Mouse (Mus musculus) lung, postnatal 14 days (tissue): ENCODE results near the gene Olfr1418.
"Not testable (repeated sequence)": the region's sequence is repeated elsewhere in the genome, so short reads cannot be mapped to it uniquely, and the experiment has no call there.

Experiments used
- DNase-seq: peaks from one replicate; pipeline ENCODE4 v3.0.0; 2021

Olfr1418 gene

GRCm38 (mm10) chr19:11860966-11861365, at the start of gene Olfr1418:
TSS of gene Olfr1418 (minus strand) at chr19:11861066.
- DNase-seq, result no peak

- no peak for DNase-seq
Observed at GRCm38 (mm10) chr19:11886265-11886664, 25.4 kb upstream of the Olfr1418 start, which contains the start of gene Olfr1420. TSS of gene Olfr1420 (plus strand) at chr19:11886565.

DNA sequence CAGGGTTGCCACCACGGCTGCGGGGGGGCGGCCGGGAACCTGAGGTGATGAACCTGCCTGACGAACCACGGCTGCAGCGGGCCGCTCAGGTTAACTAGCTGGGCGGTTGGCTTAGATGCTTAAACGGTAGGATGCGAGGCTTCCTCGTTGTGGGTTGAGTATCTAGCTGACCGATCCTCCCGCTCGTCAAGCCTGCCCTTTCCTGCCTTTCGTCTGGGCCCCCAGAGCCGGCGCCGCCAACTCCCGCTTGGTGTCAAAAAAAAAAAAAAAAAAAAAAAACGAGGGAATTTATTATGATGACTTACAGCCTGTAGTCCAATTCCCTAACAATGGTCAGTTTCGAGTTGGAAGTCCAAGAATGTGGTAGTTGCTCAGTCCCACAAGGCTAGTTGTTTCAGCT, 17.5 kb upstream of the Olfr1418 start:
- DNase-seq, result not testable (repeated sequence)

DNA sequence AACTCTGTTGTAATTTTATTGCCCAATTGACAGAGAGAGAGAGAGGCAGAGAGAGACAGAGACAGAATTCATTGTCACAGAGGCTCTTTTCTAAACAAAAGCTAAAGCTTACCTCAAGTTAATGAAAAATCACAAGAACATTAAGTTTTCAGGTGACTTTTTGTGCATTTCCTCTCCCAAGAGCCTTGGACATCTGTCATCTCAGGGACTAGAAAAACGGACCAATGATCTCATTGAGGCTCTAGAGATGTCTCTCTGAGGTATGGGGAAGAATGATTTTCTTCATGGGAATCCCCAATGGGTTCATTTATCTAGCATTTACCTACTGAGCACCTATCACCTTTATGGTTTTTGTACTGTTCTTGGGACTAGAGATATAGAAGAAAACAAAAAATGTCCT, 14.1 kb upstream of the Olfr1418 start, which contains the start of gene Olfr1419:
TSS of gene Olfr1419 (minus strand) at position 101 of the 400 bp plus-strand sequence.
- DNase-seq, result no peak

DNA sequence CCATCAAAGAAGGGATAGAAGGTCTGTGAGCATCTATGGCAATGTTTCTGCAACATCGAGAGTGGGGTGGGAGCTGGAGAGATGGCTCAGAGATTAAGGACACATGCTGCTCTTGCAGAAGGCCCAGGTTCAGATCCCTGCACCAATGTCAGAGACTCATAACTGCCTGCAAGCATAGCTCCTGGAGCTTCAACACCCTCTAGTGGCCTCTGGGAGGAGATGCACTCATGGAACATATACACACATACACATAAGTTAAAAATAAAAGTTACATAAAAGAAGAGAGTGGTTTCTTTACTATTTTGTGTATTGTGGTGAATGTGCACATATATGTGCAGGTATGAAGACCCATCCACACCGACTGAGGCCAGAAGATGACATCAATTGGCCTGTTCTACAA, 7.0 kb upstream of the Olfr1418 start:
- DNase-seq, result no peak

DNA sequence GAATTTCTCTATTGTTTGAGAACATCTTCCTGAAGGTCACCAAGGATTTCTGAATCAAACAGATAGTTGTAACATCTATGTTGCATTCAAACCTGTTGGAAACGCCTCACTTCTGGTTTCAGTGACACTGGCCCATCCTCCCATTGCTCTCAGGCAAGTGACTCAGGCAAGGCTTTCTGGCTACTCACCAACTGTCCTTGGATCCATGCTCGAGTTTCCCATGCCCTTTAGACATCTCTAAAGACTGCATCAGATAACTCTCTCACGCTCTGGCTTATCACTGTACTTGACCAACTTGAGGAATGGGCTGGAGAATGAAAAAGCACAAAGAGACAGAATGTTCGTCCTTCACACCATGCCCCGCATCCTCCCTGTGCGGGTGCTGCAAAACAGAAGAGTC, 4.4 kb downstream of the Olfr1418 start:
- no peak for DNase-seq

- no peak for DNase-seq
Observed at GRCm38 (mm10) chr19:11854821-11855220, 6.0 kb downstream of the Olfr1418 start.

DNA sequence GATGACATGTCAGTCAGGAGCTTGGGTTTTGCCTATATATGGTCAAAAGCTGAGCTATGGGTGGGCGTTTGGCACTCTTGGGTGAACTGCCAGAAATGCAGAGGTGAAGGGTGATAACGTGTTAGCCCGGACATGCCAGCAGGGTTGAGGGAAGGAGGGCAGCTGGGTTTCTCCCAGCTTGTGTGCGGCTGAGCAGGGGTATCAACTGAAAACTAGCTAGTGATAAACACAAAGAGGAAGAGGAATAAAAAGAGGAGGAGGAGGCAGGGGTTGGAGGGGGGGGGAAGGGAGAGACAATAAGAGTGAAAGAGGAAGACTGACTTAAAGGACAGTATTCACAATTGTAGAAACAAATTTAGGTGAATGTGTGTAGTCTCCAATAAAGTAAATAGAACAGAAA, 8.2 kb downstream of the Olfr1418 start:
- DNase-seq, result no peak

DNA sequence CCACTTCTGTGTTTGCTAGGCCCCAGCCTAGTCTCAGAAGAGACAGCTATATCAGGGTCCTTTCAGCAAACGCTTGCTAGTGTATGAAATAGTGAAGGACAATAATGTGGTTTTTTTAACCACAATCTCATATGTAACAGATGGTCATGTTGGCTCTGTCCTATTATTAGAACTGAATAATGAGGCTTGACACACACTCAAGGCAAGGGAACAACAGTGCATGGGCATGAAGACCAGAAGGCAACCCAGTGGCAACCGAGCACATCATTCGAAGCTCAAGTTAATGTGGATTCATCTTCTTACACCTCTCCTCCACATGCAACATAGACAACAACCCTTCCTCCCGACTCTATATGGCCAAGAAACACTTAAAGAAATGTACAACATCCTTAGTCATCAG, 14.5 kb downstream of the Olfr1418 start:
- DNase-seq, result no peak

GRCm38 (mm10) chr19:11839119-11839518, 21.7 kb downstream of the Olfr1418 start, which contains the start of gene Olfr1417:
TSS of gene Olfr1417 (minus strand) at chr19:11839219.
- no peak for DNase-seq

DNA sequence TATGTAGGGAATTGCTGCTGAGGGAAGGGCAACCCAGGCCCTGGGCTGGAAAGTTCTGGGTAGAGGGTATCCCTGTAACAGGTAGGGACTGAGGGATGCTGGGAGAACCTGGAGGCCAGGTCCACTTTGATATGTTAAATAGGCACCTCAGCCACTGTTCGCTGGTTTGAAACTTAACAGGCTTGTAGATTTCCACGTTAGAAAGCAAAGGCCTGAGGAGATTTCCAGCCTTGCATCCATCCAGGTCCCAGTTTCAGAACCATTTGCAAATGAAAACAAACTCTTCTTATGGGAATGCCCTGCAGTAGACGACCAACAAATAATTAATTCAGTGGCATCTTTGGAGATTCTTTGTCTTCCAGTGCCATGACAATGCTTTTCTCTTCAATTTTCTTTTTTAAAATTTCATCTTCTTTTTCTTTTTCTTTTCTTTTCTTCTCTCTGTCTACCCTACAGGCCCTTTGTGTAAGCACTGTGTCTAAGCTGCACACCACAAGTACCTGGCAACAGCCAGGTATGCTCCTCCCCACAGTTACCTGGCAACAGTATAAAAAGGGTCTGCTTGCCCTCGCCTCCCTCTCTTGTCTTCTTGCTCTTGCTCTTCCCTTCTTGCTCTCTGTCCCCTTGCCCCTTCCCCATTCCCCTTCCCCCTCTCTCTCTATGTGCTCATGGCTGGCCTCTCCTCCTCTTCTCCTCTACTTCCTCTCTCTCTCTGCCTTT, 37.4 kb downstream of the Olfr1418 start:
- no peak for DNase-seq

DNA sequence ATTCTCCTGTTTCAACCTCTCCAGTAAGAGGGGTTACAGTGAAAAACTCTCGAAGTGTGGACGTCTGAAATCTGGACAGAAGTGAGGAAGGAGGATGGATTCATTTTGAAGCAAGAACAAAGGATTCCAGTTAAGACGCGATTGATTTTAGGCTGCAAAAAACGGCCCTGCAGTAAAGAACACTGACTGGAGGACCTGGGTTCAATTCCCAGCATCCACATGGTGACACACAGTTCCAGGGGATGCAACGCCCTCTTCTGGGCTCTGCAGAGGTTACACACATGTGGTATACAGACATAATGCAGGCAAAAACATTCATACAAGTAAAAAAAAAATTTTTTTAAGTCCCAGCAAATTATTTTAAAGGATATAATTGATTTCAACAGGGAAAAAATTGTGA, 40.7 kb downstream of the Olfr1418 start:
- DNase-seq, result no peak

GRCm38 (mm10) chr19:11819800-11820199, 41.1 kb downstream of the Olfr1418 start:
- peak; percentile 93 for DNase-seq

DNA sequence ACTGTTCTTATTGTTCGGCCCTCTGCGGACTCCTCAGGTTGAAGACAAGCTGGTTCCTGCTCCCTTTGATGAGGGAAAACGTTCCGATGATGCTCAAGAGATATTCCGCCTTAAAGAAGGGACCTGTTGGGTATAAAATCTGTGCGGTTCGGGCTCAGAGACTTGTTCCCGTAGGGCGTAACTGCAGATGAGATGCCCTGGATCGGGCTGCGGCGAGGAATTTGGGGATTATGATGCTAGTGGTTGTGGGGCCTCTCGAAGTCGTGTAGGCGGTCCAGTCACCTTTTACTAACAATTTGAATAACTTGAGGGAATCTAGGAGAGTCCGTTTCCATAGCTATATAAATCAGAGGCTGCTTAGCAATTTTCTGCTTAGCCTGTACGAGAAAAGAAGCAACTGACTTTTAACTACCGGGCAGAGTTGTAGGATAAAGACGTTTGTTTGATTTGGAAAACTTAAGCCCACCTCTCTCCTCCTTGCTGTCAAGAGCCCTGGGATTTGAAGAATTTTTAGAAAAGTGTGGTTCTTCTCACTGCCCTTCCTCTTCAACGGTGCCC, 41.6 kb downstream of the Olfr1418 start, which contains the start of gene Stx3:
TSS of gene Stx3 (minus strand) at position 261 of the 558 bp plus-strand sequence.
- no peak for DNase-seq

DNA sequence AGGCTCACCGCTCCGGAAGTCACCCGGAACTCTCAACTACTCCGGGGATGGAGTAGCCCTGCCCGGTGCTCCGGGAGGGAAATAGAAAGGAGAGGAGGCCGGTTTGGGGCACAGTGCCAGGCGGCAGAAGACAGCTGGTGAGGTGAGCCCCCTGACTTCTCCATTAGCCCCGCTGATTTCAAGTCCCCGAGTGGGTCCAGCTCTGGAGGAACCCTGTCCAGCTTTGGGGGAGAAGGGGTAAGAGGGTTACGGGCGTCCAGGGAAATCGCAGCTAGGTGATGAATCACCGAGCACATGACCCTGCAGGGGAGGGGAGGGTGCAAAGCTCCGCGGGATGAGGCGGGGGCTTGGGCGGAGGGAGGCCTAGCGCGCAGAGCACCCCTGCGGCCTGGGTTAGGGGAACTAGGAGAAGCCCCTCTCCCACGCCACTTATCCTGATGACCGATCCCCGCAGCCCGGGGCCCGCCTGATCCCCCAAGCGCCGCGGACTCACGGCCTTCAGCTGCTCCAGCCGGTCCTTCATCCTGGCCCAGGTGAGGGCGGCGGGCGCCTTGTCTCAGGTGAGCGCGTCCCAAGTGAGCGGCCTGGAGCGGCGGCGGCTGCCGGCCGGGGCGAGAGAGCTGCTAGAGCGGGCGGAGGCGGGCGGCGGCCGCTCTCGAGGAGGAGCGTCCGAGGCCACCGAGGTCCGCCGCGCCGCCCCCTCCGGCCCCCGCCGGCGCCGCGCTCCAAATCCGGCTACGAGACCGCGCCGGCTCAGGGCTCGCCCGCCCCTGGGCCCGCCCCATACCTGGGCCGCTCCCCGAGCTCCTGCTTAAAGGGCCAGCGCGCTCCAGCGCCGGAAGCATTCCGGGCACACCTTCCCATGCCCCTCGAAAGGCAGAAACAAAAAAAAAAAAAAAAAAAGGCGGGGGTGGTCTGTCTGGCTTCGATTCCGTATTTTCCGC, 42.4 kb downstream of the Olfr1418 start:
- peak; percentile 75 for DNase-seq

- no peak for DNase-seq
Observed at GRCm38 (mm10) chr19:11817586-11817985, 43.3 kb downstream of the Olfr1418 start.

- no peak for DNase-seq
Observed at GRCm38 (mm10) chr19:11816706-11817105, 44.2 kb downstream of the Olfr1418 start.

- DNase-seq, result no peak
Observed at GRCm38 (mm10) chr19:11814742-11815333, 46.0 kb downstream of the Olfr1418 start.

- no peak for DNase-seq
Observed at GRCm38 (mm10) chr19:11813649-11814048, 47.2 kb downstream of the Olfr1418 start.

DNA sequence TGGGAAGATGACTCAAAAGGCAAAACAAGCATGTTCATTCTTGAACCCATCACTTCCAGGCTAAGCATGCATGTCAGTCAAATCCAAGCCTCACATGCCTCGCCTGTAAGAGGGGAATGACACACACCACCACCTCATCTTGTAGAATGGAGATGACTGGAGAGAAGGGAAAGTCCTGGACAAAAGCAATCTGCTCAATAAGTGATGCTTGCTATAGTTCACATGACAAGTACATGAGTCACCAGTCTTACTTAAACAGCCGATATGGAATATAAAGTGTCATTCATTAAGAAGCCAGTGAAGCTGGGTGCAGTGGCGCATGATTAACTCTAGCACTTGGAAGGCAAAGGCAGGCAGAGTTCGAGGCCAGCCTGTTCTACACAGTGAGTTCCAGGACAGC, 47.7 kb downstream of the Olfr1418 start:
- no peak for DNase-seq

- DNase-seq, result no peak
Observed at GRCm38 (mm10) chr19:11811688-11812365, 49.0 kb downstream of the Olfr1418 start.

DNA sequence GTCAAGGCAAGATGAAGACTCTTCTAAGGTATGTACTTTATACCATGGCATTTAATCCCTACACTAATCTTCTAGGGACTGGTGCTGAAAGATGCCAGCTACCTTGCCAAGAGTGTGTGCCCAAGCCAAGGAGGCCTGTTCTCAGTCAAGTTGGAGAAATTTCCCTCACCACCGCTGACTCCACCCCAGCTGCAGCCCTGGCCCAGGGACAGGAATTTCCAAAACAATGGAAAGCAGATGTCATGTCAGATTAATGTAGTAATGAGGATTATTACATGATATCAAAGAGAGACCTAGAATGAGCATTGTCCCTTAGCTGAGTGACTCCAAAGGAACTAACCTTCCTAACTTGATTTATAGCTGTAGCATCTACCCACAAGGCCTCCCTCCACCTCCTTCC, 50.0 kb downstream of the Olfr1418 start:
- peak; percentile 52 for DNase-seq
